Mouse (Mus musculus): ENCODE measurements at regions not wholly inside any gene's neighbourhood (a gene's known extent, or its start where the extent isn't known, plus 50 kb on each side); places are given as distances from the start of the nearest gene placed in this dataset.

GRCm38 (mm10) chr1:73178810-73179209 lies 163.1 kb upstream of the Tnp1 start:
- no peak for TF ChIP-seq CTCF (conservative IDR thresholded peaks at IDR 0.05; ENCODE audit: insufficient read depth, insufficient read length, low read depth, low read length)
- TF ChIP-seq POLR2A (IDR thresholded peaks at IDR 0.05; ENCODE audit: low read depth, low read length): no peak
